Mouse (Mus musculus): ENCODE measurements around the gene Cst3. TPM values are rescaled to one million over a fixed set of nuclear protein-coding genes. Genes with fewer than 3 reads are reported as not detected.

Cst3 gene
- 1,273 and 1,418 TPM in 2 replicates for total RNA-seq (2015)
- total RNA-seq (2017), result 1,036 and 1,154 TPM in 2 replicates

DNA sequence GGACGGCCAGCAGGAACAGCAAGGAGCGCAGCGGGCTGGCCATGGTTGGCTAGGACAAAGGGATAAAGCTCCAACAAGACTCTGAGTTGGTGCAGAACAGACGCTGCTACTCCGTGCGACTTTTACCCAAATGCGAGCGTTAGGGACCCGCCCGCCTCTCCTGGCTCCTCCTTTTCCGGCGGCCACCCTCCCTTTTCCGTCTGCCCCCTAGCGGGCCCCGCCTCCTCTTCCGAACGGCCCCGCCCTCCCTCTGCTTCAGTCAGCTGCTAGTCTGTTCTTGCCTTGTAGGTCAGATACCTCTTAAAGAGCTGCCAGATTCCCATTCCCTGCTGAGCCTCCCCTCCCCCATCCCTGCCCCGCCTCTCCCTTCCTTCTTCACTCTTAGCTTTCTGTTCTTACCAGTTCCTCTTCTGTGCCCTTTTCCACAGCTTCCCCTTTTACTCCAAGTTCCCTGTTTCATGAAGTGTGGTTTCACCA, at the start of gene Cst3:
Gene Cst3, minus strand, starts transcription at position 358 of the 477 bp plus-strand sequence.
- peak; percentile 78 for ATAC-seq (ENCODE audit: poor library complexity, severe bottlenecking)

DNA sequence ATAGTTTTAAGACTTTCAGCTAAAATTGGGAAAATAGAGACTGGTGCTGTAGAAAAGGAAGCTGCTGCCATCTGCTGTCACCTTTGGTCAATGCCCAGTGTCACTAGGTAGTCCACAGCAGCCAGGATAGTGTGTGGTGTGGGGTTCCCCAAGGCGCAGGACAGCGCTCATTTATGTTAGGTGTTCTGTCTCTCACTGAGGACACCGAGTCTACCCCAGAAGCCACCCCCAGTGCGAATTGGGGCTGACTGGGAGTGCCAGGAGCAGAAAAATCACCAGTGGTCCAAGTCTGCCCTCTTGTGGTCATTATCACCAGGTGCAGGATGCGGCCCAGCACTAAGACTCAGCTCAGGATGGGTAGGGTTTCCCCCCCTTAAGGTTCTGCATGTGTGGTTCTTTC, 26.8 kb upstream of the Cst3 start:
- peak; percentile 97 for ATAC-seq (ENCODE audit: poor library complexity, severe bottlenecking)

DNA sequence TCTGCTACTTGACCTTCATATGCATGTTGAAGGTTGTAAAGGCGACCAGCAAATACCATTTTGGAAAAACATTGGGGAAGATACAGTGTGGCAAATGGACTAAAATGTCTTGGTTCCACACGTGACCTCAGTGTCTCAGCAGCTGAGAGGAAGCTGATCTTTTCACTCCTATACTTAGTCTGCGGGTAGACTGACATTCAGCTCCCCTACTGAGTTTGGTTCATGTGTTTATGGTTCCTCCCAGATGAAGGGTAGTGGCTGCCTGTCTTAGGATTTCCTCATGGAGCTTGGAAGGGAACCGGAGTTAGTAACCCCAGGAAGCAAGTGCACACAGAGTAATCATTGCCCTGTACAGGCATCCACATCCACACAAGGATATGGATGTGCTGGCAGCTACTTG, 24.8 kb upstream of the Cst3 start:
- no peak for ATAC-seq (ENCODE audit: poor library complexity, severe bottlenecking)

DNA sequence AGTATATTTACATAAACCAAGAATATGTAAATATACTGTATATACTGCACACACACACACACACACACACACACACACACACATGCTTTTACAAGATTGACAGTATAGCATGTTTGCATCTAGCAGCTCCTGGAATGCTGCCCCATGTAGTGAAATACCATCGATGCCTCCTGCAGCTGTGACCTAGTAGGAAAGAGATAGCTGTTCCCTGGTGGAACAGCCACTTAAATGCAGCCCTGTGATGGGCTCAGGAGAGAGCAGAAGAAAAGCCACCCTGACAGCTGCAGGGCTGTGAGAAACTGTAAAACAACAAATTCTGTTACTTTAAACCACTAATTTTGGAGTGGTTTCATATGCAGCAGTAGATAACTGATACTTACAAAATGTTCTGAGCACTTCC, 20.7 kb upstream of the Cst3 start:
- no peak for ATAC-seq (ENCODE audit: poor library complexity, severe bottlenecking)

DNA sequence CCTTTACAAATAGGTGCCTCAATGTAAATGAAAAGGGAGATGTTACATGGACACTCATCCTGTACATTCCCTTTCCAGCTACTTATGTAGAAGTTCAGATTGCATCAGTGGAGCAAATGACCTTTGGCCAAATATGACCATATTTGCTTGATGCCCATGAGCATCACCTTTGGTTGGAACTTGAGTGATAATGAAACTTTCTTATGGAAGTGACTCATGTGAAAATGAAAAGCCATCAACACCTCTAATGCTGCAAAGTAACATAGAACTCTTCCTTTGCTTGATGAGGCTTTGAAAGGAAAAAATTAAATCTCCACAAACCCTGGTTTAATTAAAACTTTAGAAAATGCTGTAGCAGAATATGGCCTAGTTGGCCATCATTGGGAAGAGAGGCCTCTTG, 17.6 kb upstream of the Cst3 start:
- no peak for ATAC-seq (ENCODE audit: poor library complexity, severe bottlenecking)

DNA sequence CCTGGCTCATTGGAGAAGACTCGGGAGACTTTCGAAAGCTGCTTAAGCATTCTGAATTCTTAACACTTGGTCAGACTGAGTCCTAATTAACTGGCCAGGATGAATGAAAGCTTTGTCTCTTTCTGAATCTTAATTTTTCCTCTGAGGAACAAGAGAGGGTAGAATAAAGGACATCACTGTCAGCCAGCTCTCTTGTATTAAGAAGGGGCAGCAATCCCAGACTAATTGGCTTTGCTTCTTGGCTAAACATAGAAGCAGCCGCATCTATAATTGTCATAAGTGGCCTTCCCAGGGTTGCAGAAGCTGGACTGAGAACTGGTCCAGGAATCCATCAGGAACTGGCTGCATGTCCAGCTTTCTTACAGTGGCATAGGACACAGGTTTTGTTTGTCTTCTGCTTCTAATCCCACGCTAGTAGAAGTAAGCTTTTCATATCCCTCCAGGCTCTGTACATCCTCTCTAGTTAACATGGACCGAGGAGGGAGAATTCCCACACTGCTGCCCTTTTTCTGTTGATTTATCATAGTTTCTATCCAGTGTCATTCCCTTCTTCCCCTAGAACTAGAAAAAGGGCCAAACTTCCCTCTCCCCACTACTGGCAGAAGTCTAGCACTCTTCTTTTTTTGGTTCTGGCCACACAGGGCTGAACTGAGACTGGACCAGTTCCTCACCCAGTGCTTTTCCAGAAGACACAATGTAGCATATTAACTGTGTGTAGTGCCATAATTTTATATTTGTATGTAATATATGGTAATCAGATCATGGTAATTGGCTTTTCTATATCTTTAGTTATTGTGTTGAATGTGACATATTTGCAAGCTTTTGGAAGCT, 14.7 kb upstream of the Cst3 start:
- ATAC-seq (ENCODE audit: poor library complexity, severe bottlenecking), result no peak

DNA sequence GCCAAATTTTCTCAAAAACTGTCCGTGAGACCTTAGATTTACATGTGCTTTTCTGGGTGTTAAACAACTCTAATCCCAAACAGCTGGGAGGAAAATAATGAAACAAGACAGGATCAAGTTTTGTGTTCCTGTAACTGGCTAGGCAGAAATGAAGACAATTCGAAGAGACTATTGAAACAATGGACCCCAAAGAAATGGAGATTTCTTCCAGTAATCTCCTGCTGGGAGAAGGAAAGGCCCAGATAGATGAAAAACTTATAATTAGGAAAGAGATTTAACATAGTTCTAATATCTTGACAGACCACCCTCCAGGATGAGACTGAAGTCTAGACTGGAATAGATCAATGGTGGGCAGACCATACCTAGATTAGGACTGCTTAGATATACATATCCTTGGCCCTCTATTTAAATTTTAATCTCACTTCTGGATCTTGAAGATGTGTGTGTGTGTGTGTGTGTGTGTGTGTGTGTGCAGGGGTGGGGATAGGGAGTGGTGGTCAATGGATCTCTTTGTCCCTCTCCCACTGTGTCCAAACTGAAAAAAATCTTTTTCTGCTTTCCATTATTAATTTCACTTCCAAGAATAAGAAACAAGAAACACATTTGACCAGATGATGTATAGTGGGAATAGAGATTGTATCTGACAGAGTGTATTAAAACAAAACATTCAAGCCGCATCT, 14.0 kb upstream of the Cst3 start:
- ATAC-seq (ENCODE audit: poor library complexity, severe bottlenecking), result no peak

DNA sequence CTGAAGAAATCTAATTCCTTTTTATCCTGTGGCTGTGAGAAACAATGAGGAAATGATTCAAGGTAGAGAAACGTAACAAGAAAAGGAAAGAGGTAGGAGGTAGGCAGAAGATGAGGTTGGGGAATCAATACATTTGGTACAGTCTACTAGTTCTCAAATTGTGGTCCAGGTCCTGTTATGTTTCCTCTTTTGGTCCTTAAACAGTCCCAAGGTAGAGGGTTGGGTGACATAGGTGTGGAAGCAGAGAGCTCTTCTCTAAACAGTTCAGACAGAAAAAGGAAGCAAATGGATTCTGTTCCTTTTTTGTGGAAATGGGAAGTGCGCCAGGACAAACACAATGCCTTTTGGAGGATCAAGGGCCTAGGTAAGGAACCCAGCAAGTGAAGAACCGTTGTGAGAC, 13.4 kb upstream of the Cst3 start:
- ATAC-seq (ENCODE audit: poor library complexity, severe bottlenecking), result peak; percentile 80

DNA sequence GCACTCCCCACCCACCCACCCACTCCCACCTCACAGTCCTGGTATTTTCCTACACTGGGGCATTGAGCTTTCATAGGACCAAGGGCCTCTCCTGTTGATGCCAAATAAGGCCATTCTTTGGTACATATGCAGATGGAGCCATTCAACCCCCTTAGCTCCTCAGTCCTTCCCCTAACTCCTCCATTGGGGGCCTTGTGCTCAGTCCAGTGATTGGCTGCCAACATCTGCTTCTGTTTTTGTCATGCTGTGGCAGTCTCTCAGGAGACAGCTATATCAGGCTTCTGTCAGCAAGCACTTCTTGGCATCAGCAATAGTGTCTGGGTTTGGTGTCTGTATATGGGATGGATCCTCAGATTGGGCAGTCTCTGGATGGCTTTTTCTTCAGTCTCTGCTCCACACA, 9.2 kb upstream of the Cst3 start:
- ATAC-seq (ENCODE audit: poor library complexity, severe bottlenecking), result no peak

DNA sequence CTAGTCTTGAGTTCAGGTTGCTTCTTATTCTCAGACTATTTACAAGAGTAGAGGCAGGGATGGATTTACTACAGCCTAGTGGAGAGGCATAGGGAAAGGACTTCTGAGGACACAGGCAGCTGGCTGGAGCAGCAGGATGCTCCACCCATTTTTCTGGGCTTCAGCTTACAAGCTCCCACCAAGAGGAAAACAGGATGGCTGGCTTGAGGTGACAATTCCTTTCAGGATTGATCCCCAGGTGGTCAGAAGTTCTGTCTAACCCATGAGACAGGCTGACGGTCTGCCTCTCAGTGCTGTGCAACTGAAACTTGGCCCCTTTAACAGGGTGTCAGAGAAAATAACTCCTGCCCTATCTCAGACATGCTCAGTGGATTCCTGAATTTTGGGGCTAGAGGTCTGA, 3.7 kb upstream of the Cst3 start:
- ATAC-seq (ENCODE audit: poor library complexity, severe bottlenecking), result no peak

DNA sequence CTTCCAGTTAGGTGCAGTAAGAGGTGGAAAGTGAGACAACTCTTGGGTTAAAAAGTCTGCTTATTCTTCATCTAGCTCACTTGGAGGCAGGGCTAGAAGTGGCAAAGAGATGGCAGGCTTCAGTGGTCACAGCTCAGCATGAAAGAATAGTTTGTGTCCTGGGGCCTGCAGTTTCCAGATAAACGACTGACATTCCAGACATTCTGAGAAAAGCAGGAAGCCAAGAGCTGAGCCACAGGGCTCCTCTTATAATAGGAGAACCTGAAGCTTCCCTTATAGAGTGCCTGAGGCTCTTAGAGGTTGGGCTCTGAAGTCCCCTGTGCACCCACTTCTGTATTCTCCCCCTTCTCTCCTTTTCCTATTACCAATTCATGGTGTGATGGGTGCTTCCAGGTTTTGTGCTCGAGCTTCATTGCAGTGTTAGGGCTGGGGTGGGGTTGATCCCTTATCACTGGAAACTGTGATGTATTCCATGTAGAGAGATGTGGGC, 3.2 kb upstream of the Cst3 start:
- ATAC-seq (ENCODE audit: poor library complexity, severe bottlenecking), result no peak

DNA sequence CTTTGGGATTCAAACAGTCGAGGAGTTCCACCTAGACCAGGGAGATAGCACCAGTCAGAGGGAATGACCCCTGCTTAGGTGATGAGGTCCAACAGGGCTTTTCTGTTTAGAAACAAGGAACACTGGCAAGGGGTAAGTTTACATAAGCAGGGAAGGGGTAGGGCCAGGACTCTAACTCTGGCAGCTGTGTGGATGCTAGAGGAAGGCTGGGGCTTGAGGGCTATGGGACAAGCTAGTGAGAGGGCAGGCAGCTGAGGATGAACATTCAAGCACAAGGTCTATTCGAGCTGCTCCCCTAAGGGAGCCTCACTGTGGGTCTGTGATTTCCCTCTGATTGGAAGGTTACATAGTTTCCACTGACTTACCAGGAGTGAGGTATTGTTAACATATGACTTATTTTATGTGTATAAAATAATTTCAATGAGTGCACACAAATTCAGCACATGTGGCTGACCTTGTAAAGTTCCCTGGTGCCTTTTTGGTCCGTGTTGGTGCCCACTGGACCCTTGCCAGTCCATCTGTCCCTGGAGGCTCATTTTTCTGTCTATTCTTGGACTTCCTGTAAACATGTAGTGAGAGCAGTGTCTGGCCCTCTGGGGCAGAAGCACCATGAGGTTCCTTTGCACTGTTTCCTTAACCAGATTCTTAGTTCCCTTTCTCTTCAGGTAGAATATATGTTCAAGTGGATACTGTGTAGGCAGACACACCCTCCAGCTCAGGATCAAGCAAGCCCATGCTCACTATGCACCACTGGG, 1.7 kb upstream of the Cst3 start:
- peak; percentile 4; the same call in 1 of the 2 replicates for ATAC-seq (ENCODE audit: poor library complexity, severe bottlenecking)

DNA sequence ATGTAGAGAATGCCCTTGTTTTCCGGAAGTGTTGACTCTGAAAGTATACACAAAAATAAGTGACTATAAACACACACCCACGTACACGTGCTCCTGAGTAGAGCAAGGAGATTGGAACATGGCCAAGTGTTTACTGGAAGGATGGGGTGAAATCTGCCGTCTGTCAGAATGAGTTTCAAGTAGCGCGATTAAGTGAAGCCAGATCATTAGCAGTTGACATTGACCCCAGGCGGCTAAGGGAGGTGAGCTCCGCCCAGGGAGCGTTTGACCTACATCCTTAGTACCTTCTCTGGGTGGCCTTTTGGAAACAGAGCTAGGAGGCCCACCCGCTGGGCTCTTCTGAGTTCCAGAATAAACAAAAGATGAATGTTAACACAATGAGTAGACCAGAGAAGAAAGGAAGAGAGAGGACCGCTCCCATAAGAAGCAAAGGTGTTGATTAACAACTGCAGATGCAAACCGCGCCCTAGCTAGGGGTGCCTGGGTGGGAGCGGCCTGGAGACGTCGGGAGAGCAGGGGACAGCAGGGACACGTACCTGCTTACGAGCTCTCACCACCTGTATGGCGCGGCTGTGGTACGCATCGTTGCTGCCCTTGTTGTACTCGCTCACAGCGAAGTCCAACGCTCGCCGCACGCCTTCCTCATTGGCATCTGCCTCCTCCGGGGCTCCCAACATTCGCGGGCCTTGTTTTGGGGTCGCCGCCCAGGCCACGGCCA, 716 bp downstream of the Cst3 start:
- ATAC-seq (ENCODE audit: poor library complexity, severe bottlenecking), result peak; percentile 44

DNA sequence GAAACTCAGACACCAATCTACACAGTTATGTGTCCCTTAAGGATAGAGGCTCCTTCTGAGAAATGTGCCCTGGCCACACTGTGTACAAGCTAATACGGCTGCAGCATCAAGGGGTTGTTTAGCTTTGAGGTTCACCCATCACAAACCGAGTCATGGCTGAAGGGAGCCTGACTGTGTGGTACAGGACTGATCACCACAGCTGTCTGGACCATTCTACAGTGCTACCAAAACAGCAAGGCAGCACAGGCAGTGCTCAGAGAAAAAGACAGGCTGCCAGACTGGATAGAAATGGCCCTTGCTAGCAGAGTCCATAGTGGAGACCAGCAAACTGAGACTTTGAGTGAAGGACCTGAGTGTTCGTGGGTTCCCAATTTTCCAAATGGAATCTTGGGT, 1.3 kb downstream of the Cst3 start:
- no peak for ATAC-seq (ENCODE audit: poor library complexity, severe bottlenecking)

DNA sequence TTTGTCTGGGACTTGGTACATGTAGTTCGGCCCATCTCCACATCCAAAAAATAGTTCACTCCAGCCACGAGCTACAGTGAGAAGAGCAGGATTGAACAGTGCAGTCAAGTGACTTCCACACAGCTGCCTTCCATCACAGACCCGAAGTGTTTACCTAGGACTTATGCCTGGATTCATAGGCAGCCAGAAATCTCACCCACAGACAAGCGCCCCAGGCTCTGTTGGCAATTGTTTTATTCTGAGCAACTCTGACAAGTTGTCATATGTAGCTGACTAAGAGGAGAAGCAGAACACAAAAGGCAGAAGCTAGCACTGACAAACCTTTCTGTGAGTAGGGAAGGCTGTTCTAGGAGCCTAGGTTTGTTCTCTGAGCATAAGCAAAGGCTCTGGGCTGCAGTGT, 2.6 kb downstream of the Cst3 start:
- no peak for ATAC-seq (ENCODE audit: poor library complexity, severe bottlenecking)

DNA sequence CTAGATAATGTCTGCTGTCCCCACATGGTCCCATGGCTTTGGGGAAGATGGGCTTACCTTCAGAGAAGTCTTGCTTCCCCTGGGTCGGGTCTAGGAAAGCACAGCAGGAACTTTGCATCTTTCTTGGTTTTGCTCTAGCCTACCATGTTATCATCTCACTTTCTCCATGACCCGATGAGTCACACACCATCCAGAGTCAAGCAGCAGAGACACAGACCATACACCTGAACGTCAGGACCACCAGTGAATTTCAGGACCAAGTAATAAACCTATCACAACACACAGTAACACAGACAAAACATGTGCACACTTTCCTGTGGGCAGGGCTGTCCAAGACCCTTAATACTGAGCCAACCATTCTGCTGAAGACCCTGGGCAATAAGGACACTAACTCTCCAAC, 5.0 kb downstream of the Cst3 start:
- no peak for ATAC-seq (ENCODE audit: poor library complexity, severe bottlenecking)

DNA sequence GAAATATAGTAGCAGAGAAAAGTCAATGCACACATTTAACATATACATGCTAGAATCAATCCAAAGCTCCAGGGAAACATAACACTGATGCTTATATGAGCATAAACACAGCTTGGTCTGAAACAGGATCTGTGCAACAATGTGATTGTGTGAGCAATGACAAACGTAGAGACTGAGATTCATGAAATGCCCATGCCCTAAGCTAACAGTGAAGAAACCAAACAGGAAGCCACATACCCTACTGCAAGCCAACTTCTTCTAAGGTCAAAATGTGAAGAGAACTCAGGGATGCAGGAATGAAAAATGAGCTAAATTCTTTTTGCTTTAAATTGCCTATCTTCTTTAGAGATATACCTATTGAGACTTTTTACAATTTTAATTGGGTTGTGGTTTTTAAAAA, 6.5 kb downstream of the Cst3 start:
- ATAC-seq (ENCODE audit: poor library complexity, severe bottlenecking), result peak; percentile 66

DNA sequence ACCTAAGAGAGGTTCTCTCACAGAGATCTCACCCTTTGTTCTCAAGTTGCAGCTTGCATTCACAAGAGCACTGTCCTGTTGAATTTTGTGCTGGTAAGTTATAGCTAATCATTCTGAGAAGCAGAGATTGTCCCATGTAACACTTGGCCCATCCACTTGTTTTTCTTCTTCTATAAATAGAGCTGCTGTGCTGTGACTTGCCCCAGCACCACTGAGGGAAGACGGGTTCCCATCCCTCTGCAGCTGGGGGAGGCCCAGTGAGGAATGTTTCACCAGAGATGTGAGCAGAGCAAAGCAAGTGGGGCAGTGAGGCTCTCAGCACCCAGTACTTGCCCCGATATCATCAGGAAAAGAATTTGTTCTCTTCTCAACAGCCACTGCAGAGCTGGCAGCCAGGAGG, 10.5 kb downstream of the Cst3 start, which contains the start of gene 9230104L09Rik:
Gene 9230104L09Rik, minus strand, starts transcription at position 73 of the 400 bp plus-strand sequence.
- ATAC-seq (ENCODE audit: poor library complexity, severe bottlenecking), result no peak

DNA sequence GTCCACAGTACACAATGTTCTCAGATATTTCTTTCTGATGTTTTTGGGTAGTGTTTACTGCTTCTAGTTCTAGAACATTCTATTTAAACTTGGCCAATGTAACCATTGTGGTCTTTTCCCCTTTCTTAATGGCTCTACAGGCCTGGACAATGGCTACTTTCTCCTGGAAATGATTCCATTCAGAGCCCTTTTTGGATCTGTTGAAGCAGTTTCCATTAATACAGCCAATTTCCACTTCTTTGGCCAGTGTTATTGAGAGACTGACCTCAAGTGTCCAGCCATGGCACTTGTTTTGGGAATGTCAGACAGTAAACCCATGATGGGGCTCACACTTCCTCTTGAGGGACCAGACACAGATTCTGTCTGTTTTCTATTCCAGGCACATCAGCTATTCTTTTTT, 13.8 kb downstream of the Cst3 start:
- ATAC-seq (ENCODE audit: poor library complexity, severe bottlenecking), result no peak

DNA sequence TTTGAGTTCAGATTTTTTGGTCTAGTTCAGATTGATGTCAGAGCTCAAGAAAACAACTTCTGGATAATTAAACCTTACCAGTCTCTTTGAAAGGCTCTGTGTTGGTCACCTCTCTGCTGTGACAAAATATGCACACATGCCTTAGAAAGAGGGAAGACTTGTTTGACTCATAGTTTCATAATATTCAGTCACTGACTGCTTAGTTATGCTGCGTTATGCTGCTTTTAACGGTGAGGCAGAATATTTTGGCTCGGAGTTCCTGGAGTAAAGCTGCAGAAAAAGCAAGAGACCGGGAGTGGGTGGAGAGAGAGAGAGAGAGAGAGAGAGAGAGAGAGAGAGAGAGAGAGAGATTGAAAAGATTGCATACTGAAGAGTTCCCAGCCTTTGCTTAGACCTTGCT, 14.5 kb downstream of the Cst3 start:
- no peak for ATAC-seq (ENCODE audit: poor library complexity, severe bottlenecking)

DNA sequence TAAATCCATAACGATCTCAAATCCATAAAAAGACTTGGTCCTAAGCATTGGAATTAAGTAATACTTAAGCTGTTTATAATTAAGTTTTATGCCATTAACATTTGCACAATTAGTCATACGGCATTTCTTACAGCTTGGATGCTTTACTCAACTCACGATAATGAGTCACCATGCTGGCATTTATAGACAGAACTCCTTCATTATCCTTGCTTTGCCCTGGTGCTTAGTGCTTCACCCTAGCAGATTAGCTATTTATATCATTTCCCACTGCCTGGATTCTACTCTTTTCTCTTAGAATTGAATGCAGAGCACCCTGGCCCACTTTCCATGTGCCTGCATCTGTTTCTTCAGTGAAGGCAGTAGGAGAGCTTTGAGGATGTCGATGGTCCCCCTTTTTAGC, 18.0 kb downstream of the Cst3 start:
- no peak for ATAC-seq (ENCODE audit: poor library complexity, severe bottlenecking)

All from megakaryocyte, adult 5-6 weeks (primary cell).